Mouse (Mus musculus) cortical plate, adult 2 months (tissue): ENCODE data around the gene Wdr95.

Experiments used
- CTCF ChIP-seq: fragments of 200-500 bp; IDR thresholded peaks from 2 replicates; pipeline ENCODE4 v1.5.1; 2011; ENCODE audit warnings: mild to moderate bottlenecking, control low read depth, low read length; ENCODE audit not compliant: insufficient read depth; ENCODE audit errors: extremely low read depth
- POLR2A ChIP-seq: fragments of 200-500 bp; IDR thresholded peaks from 2 replicates; pipeline ENCODE4 v1.6.1; 2011; ENCODE audit warnings: mild to moderate bottlenecking, low read length, control low read depth; ENCODE audit not compliant: insufficient read depth; ENCODE audit errors: extremely low read depth

- TF ChIP-seq POLR2A (no peak), CTCF (no peak)
These were observed 130.4 kb downstream of the Wdr95 start for GRCm38 (mm10) chr5:149658741-149659413.
